Comparison of ENCODE assay signal across 22 mouse cellular contexts in genomic region chr12:52211144-52211543, GRCm38 (mm10).
DNase-seq lines count a peak whose midpoint lies in the region; ATAC-seq and TF ChIP-seq lines count a peak whose summit lies in the region.
"Had no signal": no experiment of that assay in that cellular context is flagged by ENCODE, and none has a peak within 500 bp of the region (broad histone marks: within the 10 kb centered on the region; RNA-seq: fewer than 3 reads in every experiment).

No protein-coding gene starts in this region.

- TF ChIP-seq EP300 in stomach, postnatal 0 days (optimal IDR thresholded peaks at IDR 0.05) = no peak

- DNase-seq in heart, adult 11 months = peak; percentile 15
- no peak for DNase-seq in heart, postnatal 14 days
- DNase-seq in midbrain, embryonic 11.5 days (ENCODE audit: low spot score, missing footprints) = peak; percentile 69
- no peak for DNase-seq in stomach, postnatal 0 days (ENCODE audit: low spot score)
- no peak for DNase-seq in right cerebral cortex, postnatal 10 days (ENCODE audit: low spot score in 2 of 2)
- DNase-seq: adrenal gland, adult 2 months; adrenal gland, adult 8-10 months; adrenal gland, postnatal 10 days; adrenal gland, postnatal 14 days; adrenal gland, postnatal 25 days; adrenal gland, postnatal 36 days; B cell, adult 2 months; cerebellum, adult 11 months; cerebellum, adult 11-12 months had no signal

- no peaks in the 10 kb centered on the region for H3K9me3 ChIP-seq in intestine, postnatal 0 days (ENCODE audit: control insufficient read depth)
- no peaks in the 10 kb centered on the region for H3K9me3 ChIP-seq in intestine, embryonic 15.5 days
- no peaks in the 10 kb centered on the region for H3K9me3 ChIP-seq in midbrain, embryonic 11.5 days (ENCODE audit: control insufficient read depth, low read length)
- no peaks in the 10 kb centered on the region for H3K9me3 ChIP-seq in midbrain, embryonic 15.5 days
- no peaks in the 10 kb centered on the region for H3K9me3 ChIP-seq in stomach, postnatal 0 days (ENCODE audit: control insufficient read depth, low read length)
- H3K9me3 ChIP-seq: G1E had no signal

- no peaks in the 10 kb centered on the region for H3K4me1 ChIP-seq in intestine, postnatal 0 days (replicated peaks; ENCODE audit: control insufficient read depth, insufficient read depth, low read length)
- H3K4me1 ChIP-seq in intestine, embryonic 15.5 days (replicated peaks) = no peaks in the 10 kb centered on the region
- no peaks in the 10 kb centered on the region for H3K4me1 ChIP-seq in midbrain, embryonic 11.5 days (ENCODE audit: control insufficient read depth, insufficient read depth, low read length)
- H3K4me1 ChIP-seq in midbrain, embryonic 15.5 days = no peaks in the 10 kb centered on the region
- no peaks in the 10 kb centered on the region for H3K4me1 ChIP-seq in stomach, postnatal 0 days (replicated peaks; ENCODE audit: control insufficient read depth, insufficient read depth)

- no peaks in the 10 kb centered on the region for H3K36me3 ChIP-seq in intestine, postnatal 0 days (ENCODE audit: control insufficient read depth, insufficient read depth)
- H3K36me3 ChIP-seq in intestine, embryonic 15.5 days = no peaks in the 10 kb centered on the region
- H3K36me3 ChIP-seq in midbrain, embryonic 11.5 days (ENCODE audit: control insufficient read depth, insufficient read depth, low read length) = no peaks in the 10 kb centered on the region
- H3K36me3 ChIP-seq in midbrain, embryonic 15.5 days (replicated peaks) = no peaks in the 10 kb centered on the region
- no peaks in the 10 kb centered on the region for H3K36me3 ChIP-seq in stomach, postnatal 0 days (ENCODE audit: control insufficient read depth, insufficient read depth, low read length)
- H3K36me3 ChIP-seq: G1E had no signal

- no peak overlapping the region for H3K4me2 ChIP-seq in intestine, postnatal 0 days (replicated peaks; ENCODE audit: low read depth)
- no peak overlapping the region for H3K4me2 ChIP-seq in intestine, embryonic 15.5 days (replicated peaks)
- H3K4me2 ChIP-seq in midbrain, embryonic 11.5 days = no peak overlapping the region
- no peak overlapping the region for H3K4me2 ChIP-seq in midbrain, embryonic 15.5 days
- no peak overlapping the region for H3K4me2 ChIP-seq in stomach, postnatal 0 days (replicated peaks; ENCODE audit: low read depth)

- no peak for TF ChIP-seq CTCF in intestine, postnatal 0 days (IDR thresholded peaks at IDR 0.05; ENCODE audit: low read depth)
- no peak for TF ChIP-seq CTCF in stomach, postnatal 0 days (IDR thresholded peaks at IDR 0.05; ENCODE audit: low read depth)

- H3K27me3 ChIP-seq in intestine, postnatal 0 days (replicated peaks; ENCODE audit: control insufficient read depth, insufficient read depth, low read length) = no peaks in the 10 kb centered on the region
- H3K27me3 ChIP-seq in intestine, embryonic 15.5 days (replicated peaks) = no peaks in the 10 kb centered on the region
- H3K27me3 ChIP-seq in midbrain, embryonic 11.5 days (ENCODE audit: control insufficient read depth, insufficient read depth, low read length) = no peaks in the 10 kb centered on the region
- no peaks in the 10 kb centered on the region for H3K27me3 ChIP-seq in midbrain, embryonic 15.5 days (replicated peaks)
- no peaks in the 10 kb centered on the region for H3K27me3 ChIP-seq in stomach, postnatal 0 days (ENCODE audit: control insufficient read depth, insufficient read depth, low read length)
- H3K27me3 ChIP-seq: CH12.LX, Patski had no signal

- ATAC-seq in intestine, postnatal 0 days = peak; percentile 51; the same call in 1 of the 2 replicates
- ATAC-seq in intestine, embryonic 15.5 days = no peak
- no peak for ATAC-seq in midbrain, embryonic 11.5 days (ENCODE audit: low FRiP score)
- ATAC-seq in midbrain, embryonic 15.5 days (replicated peaks) = no peak
- ATAC-seq in stomach, postnatal 0 days (ENCODE audit: low FRiP score, low TSS enrichment) = 0 out of 2 replicates have a peak, but pooled peaks have one; percentile 24
- ATAC-seq: activated CD4-positive, CD25-positive, alpha-beta regulatory T cell, adult 4 months; CD4-positive, CD25-positive, alpha-beta regulatory T cell, adult 4 months; Patski had no signal

- no peak overlapping the region for H3K9ac ChIP-seq in intestine, postnatal 0 days (ENCODE audit: low read depth, low read length)
- no peak overlapping the region for H3K9ac ChIP-seq in intestine, embryonic 15.5 days
- H3K9ac ChIP-seq in midbrain, embryonic 11.5 days (ENCODE audit: low read length) = no peak overlapping the region
- no peak overlapping the region for H3K9ac ChIP-seq in midbrain, embryonic 15.5 days
- H3K9ac ChIP-seq in stomach, postnatal 0 days (ENCODE audit: low read length) = no peak overlapping the region

- no peak overlapping the region for H3K4me3 ChIP-seq in intestine, postnatal 0 days (ENCODE audit: low read depth, low read length)
- no peak overlapping the region for H3K4me3 ChIP-seq in intestine, embryonic 15.5 days (replicated peaks)
- no peak overlapping the region for H3K4me3 ChIP-seq in midbrain, embryonic 11.5 days (ENCODE audit: low read depth, low read length)
- H3K4me3 ChIP-seq in midbrain, embryonic 15.5 days = no peak overlapping the region
- H3K4me3 ChIP-seq in stomach, postnatal 0 days (ENCODE audit: low read depth, low read length) = no peak overlapping the region

- H3K27ac ChIP-seq in intestine, postnatal 0 days (ENCODE audit: low read depth, low read length) = no peak overlapping the region
- no peak overlapping the region for H3K27ac ChIP-seq in intestine, embryonic 15.5 days
- H3K27ac ChIP-seq in midbrain, embryonic 11.5 days (ENCODE audit: low read depth, low read length) = no peak overlapping the region
- H3K27ac ChIP-seq in midbrain, embryonic 15.5 days = no peak overlapping the region
- H3K27ac ChIP-seq in stomach, postnatal 0 days (replicated peaks) = no peak overlapping the region

- intact Hi-C loops in heart, postnatal 14 days (cut with DNase I) = no loop called here

Comparison
In these comparisons a context has a peak if more than half of its experiments do, and no peak if none do; other contexts are left out.
1. DNase-seq: peak in heart, adult 11 months (single experiment) and midbrain, embryonic 11.5 days (single experiment); none in heart, postnatal 14 days (0 of 2), stomach, postnatal 0 days (single experiment) and right cerebral cortex, postnatal 10 days (0 of 2).
2. ATAC-seq: peak in intestine, postnatal 0 days (single experiment) and stomach, postnatal 0 days (single experiment); none in intestine, embryonic 15.5 days (single experiment), midbrain, embryonic 11.5 days (single experiment) and midbrain, embryonic 15.5 days (single experiment).